Mouse (Mus musculus) small intestine, adult 2 months (tissue): ENCODE results near the gene Sema3c. TPM values are rescaled to one million over a fixed set of nuclear protein-coding genes. Genes with fewer than 3 reads are reported as not detected.

Source experiments
- H3K27ac ChIP-seq: fragments of 200-500 bp; 2 replicates; pipeline ENCODE4 v1.5.1; 2012; ENCODE audit warnings: low read depth, low read length, control low read depth, inconsistent platforms; ENCODE audit not compliant: insufficient read depth
- H3K27me3 ChIP-seq: fragments of 200-500 bp; 2 replicates; pipeline ENCODE4 v1.6.1; 2012; ENCODE audit warnings: mild to moderate bottlenecking, moderate library complexity, low read length, inconsistent platforms; ENCODE audit not compliant: control insufficient read depth, insufficient read depth
- H3K36me3 ChIP-seq: fragments of 200-500 bp; 2 replicates; pipeline ENCODE4 v1.6.1; 2012; ENCODE audit warnings: mild to moderate bottlenecking, low read length, control low read depth, inconsistent platforms; ENCODE audit not compliant: control insufficient read depth, insufficient read depth
- H3K4me1 ChIP-seq: fragments of 200-500 bp; 2 replicates; pipeline ENCODE4 v1.6.1; 2012; ENCODE audit warnings: low read length, inconsistent platforms, mixed read lengths; ENCODE audit not compliant: control insufficient read depth, insufficient read depth, insufficient read length
- H3K4me3 ChIP-seq: fragments of 200-500 bp; 2 replicates; pipeline ENCODE4 v1.5.1; 2012; ENCODE audit warnings: low read depth, mild to moderate bottlenecking, control low read depth, inconsistent platforms, low read length, moderate library complexity
- CTCF ChIP-seq: fragments of 200-500 bp; IDR thresholded peaks from 2 replicates; pipeline ENCODE4 v1.5.1; 2012; ENCODE audit warnings: low read depth, mild to moderate bottlenecking, control low read depth, inconsistent platforms, low read length, moderate library complexity, mixed read lengths; ENCODE audit not compliant: insufficient replicate concordance, insufficient read length; ENCODE audit errors: extremely low read depth
- POLR2A ChIP-seq: fragments of 200-500 bp; IDR thresholded peaks from 2 replicates; pipeline ENCODE4 v1.6.1; 2012; ENCODE audit warnings: low read depth, mild to moderate bottlenecking, control low read depth, inconsistent platforms, low read length, moderate library complexity
- WGBS: fragments of 180-500 bp; shearing (Covaris S2); methylation state at CpG from one replicate; pipeline ENCODE4 v1.1.7; 2018; 5-methylcytosine and 5-hydroxymethylcytosine counted together
- polyA plus RNA-seq: library from polyadenylated mRNA; depleted of rRNA; stranded (reverse); fragments of >200 nt; gene quantifications from 2 replicates; pipeline ENCODE4 v1.2.3, GENCODE M21; 2012; rRNA removed

Gene Sema3c
- polyA plus RNA-seq, 1 experiment = 0.90 TPM

GRCm38 (mm10) chr5:17770328-17770727 is 196.2 kb downstream of the Sema3c start:
- H3K27ac ChIP-seq = no peak overlapping the region
- no peaks in the 10 kb centered on the region for H3K36me3 ChIP-seq
- no peak overlapping the region for H3K4me3 ChIP-seq
- WGBS = 84% methylated on average over 2 of the region's 2 CpGs
- H3K4me1 ChIP-seq = no peaks in the 10 kb centered on the region
- TF ChIP-seq POLR2A (no peak), CTCF (no peak)
- no peaks in the 10 kb centered on the region; the same call in 1 of the 2 replicates for H3K27me3 ChIP-seq

- Histone ChIP-seq H3K27ac (no peak overlapping the region), H3K36me3 (no peaks in the 10 kb centered on the region), H3K4me1 (no peaks in the 10 kb centered on the region), H3K4me3 (no peak overlapping the region), H3K27me3 (no peaks in the 10 kb centered on the region)
- TF ChIP-seq POLR2A = no peak
- no peak for TF ChIP-seq CTCF
- WGBS = 87% methylated on average over 6 of the region's 6 CpGs
These were observed 202.5 kb downstream of the Sema3c start for GRCm38 (mm10) chr5:17776571-17776970.

Other genes with a start within 250 kb of the Sema3c start
- gene Speer4f2, start 201.1 kb upstream of the Sema3c start, polyA plus RNA-seq = not detected in 2 replicates
- gene Speer4f1, start 98.2 kb upstream of the Sema3c start, polyA plus RNA-seq = not detected in 2 replicates